Mouse (Mus musculus) megakaryocyte, adult 5-6 weeks (primary cell): ENCODE measurements at regions not wholly inside any gene's neighbourhood (a gene's known extent, or its start where the extent isn't known, plus 50 kb on each side); places are given as distances from the start of the nearest gene placed in this dataset.
A peak's percentile ranks its signal among the peaks of the same experiment; 100 is the strongest.
"Not testable (repeated sequence)": the region's sequence is repeated elsewhere in the genome, so short reads cannot be mapped to it uniquely, and the experiment has no call there.

Experiments
- ATAC-seq: 2 replicates; pipeline ENCODE4 v1.8.0; 2016; ENCODE audit warnings: mild to moderate bottlenecking, inconsistent platforms; ENCODE audit not compliant: poor library complexity, severe bottlenecking

DNA sequence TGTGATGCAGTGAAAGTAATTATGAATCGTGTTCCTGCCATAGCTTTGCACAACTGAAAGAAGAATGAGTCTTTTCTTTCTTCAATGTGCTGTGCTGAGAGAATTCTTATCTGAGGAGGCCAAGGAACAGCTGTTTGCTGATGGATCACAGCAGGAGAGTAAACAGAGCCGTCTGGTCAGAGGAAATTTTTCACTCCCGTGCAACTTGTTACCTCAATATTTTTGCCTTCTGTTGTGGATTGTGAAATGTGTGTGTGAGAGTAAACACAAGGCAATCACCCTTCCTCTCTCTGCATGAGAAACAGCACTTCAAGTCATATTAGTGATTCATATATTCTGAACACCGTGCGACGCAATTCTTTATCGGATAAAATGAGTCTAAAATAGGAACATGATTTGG is 171.9 kb downstream of the Epm2a start:
- ATAC-seq, result no peak

DNA sequence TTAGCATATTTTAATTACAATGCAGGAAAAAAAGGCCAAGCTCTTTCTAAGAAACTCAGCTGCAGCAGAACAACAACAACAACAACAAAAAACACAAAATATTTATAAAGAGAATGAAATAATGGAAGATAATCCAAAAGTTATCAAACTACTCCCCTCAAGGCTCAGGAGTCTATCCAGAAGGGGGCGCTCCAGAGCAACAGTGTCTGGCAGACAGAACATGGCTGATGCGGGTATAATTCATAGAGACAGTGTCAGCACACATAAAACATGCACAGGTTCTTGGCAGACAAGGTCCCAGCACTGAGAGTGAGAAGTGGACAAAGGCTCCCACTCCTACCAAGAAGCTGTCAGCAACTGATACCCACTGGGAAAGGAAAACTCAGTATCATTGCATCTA is 173.9 kb downstream of the Epm2a start:
- ATAC-seq, result no peak

GRCm38 (mm10) chr10:11531343-11531742 is 188.1 kb downstream of the Epm2a start:
- no peak for ATAC-seq

- not testable (repeated sequence) for ATAC-seq
Observed at GRCm38 (mm10) chr10:11555376-11555775, 212.2 kb downstream of the Epm2a start.

GRCm38 (mm10) chr10:11570523-11571055 is 227.4 kb downstream of the Epm2a start:
- no peak for ATAC-seq

GRCm38 (mm10) chr10:11608451-11608850 is 265.2 kb downstream of the Epm2a start:
- ATAC-seq, result no peak

GRCm38 (mm10) chr10:11609092-11609491 is 265.9 kb downstream of the Epm2a start:
- ATAC-seq, result peak; percentile 70

DNA sequence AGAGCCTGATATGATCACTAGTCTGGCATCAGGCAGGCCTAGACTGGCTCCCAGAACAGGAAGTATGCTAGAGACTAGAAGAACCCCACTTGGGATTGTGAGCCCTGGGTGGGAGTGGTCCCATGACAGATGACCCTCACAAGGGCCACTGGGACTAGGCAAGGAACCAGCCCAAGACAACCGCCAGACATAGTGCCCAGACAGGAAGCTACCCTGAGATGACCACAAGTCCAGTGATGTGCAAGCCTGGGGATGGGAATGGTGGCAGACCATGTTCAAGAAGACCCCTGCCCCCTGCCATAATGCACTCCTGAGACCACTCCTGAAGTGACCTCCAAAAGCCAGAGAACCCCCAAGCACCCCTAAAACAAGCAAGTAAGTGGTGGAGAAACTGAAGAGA is 304.9 kb downstream of the Epm2a start:
- no peak for ATAC-seq

- no peak for ATAC-seq
Observed at GRCm38 (mm10) chr10:11660056-11660770, 317.0 kb downstream of the Epm2a start.

DNA sequence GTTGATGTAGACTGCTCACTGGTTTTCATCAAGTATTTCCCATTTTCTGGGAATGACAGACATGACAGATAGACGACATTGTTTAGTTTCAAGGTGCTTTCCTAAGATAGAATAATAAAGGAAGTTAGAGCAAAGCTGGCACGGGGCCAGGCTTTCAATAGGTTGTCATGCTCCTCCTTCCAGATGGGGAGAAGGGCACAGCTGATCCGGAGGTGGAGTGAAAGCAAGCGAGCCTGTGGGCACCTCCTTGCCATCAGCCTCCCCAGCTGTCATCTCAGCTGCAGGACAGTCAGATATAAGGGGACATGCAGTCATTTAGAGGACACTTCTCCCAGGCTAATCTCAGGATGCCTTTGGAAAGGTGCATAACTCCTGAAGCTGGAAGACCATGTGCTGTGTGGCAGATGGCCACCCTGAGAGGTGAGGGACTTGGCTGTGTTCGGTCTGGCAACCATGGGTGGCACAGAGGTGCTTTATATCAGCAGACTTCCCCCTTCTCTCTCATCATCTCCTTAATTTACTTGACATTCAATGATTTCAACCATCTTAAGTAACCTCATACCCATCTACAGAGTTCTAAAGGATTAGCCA is 318.6 kb downstream of the Epm2a start:
- ATAC-seq, result no peak

DNA sequence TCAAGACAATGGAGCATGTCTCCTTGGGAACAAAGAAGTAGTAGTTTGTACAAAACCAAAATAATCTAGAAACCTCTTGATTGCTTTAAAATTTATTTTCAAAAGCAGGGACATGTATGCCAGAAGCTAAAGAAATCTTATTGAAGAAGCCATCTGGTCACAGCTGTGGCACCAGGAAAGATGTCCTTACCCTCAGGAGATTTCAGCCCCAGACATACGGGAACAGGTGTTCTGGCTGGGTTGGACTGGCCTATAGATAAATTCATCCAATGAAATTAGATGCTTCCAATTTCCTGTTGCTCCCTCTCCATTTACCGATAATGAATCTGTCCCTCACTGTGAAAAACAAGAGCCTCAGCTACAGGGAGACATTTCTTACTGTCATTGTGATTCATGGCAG is 366.5 kb downstream of the Epm2a start:
- no peak for ATAC-seq

- no peak for ATAC-seq
Observed at GRCm38 (mm10) chr10:11724775-11725174, 381.6 kb downstream of the Epm2a start.

- ATAC-seq, result no peak
Observed at GRCm38 (mm10) chr10:11729536-11729935, 386.3 kb downstream of the Epm2a start.

DNA sequence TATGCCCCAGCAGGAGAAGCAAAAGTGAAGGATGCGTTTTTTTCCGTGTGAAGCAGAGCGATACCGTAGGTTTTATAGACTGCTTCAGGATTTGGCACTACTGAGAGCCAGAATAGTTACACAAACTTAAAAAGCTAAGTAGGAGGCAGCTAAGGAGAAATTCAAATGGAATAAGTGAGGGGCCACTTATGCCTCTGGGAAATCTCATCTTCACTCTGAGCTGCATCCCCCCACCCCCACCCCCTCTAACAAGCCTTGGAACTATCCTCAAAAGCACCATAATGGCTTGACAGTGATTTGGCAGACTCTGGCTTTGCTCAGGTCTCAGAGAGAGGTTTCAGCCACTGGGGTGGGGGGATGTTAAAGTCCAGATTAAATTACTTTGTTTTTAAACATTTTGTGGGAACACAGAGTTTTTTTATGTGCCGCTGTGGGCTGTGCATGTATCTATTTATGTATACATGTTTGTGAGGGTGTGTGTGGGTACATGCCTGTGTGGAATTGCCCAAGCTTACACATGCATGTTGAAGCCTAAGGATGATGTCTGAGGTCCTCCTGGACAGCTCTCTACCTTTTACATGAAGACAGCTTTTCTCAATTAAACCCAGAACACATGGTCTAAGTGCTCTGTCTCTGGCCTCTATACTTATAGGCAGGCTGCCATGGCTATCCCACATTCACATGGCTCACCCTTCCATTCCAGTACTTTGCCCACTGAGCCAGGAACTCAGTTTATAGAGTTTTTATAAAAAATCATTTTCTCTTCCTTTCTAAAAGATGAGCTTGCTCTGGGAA is 396.6 kb downstream of the Epm2a start:
- ATAC-seq, result no peak

DNA sequence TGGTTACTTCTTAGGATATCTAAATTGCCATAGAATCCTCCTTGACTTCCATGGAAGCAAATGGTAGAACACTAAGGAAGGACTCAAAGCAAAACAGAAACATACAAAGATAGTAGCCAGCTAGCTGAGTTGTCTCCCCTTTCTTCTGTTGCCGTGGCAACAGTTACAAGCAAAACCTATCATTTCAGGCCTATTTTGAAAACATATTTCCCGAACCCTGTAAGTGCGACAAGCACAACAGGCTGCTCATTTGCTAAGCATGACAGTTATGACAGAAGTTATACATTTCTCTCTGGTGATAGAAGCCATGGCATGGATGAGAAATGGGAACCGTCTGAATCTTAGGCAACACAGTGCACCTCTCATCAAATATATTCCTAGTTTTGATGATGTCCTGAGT is 402.4 kb downstream of the Epm2a start:
- ATAC-seq, result no peak

DNA sequence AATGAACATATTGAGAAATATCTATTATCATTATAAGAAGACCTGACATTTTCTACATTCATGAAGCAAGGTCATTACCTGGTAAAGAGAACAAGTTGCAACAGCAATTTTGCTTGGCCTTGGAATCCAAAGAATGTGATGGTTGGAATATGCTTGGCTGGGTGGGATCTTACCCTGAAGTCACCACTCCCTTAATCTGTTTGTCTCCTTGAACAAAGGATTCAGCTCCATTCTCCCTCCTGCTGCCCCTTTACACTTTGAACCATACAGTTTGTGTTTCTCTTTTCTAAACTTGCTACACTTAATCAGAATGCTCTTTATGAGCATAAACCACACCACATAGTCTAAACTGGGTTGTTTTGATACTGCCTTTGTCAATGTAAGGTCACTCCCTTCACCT is 403.8 kb downstream of the Epm2a start:
- no peak for ATAC-seq

DNA sequence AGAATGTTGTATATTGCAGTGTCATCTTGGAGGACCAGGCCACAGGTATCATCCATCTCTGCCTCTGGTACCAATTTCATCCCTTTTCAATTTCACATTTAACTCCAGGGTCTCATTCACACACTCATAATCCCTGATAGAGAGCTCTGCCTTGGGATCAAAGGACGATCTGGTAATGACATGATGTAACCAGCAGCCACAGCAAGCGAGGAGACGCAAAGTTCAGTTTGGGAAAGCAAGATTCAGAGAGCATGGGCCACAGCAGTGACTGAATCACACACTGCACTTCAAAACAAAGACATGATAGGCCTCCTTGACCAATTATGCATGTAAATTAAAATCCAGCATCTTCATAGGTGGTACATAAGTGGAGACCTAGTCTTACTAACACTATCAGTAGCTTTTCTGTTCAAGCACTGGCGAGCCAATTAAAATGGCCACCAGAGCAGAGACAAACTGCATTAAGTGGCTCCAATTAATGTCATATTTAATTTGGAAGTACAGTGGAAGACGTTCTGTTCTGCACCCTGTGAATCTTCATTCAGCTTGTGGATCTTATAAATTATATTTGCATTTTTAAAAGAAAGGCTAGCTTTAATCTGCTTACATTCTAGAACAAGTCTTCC is 412.0 kb downstream of the Epm2a start:
- no peak for ATAC-seq

GRCm38 (mm10) chr10:11777894-11778293 is 434.7 kb downstream of the Epm2a start:
- ATAC-seq, result no peak

GRCm38 (mm10) chr10:11780302-11780701 is 437.1 kb downstream of the Epm2a start:
- no peak for ATAC-seq

GRCm38 (mm10) chr10:11787240-11787639 is 444.0 kb downstream of the Epm2a start:
- ATAC-seq, result no peak

GRCm38 (mm10) chr10:11799510-11799909 is 456.3 kb downstream of the Epm2a start:
- no peak for ATAC-seq
